Mouse (Mus musculus) bone marrow, adult 2 months (tissue): Measurements from ENCODE around the gene Trim69.

Experiments
- CTCF ChIP-seq: fragments of 200-500 bp; IDR thresholded peaks from 2 replicates; pipeline ENCODE4 v1.5.1; 2011; ENCODE audit warnings: low read length, control low read depth; ENCODE audit not compliant: control insufficient read depth, insufficient read depth
- POLR2A ChIP-seq: fragments of 200-500 bp; IDR thresholded peaks from 2 replicates; pipeline ENCODE4 v1.6.1; 2011; ENCODE audit warnings: low read depth, mild to moderate bottlenecking, control low read depth, low read length, borderline replicate concordance; ENCODE audit not compliant: control insufficient read depth

- TF ChIP-seq POLR2A (no peak), CTCF (no peak)
Measured at GRCm38 (mm10) chr2:122180051-122180822, 19.7 kb downstream of the Trim69 start.
